Mouse (Mus musculus): Measurements from ENCODE around the gene Tbl3. TPM values are rescaled to one million over a fixed set of nuclear protein-coding genes. Genes with fewer than 3 reads are reported as not detected.

Tbl3 gene
- polyA plus RNA-seq, 1 experiment from 2014 or later = 34.4 TPM

GRCm38 (mm10) chr17:24650070-24650616 lies 57.3 kb downstream of the Tbl3 start, which contains the start of gene Slc9a3r2:
Gene Slc9a3r2 (minus strand): TSS chr17:24650327.
- Histone ChIP-seq H3K9me3 (replicated peaks) (no peaks in the 10 kb centered on the region), H3K27ac (peak within 1 kb of the TSS; percentile 70), H3K27me3 (peaks cover 13% of the 10 kb centered on the region; the same call in 1 of the 2 replicates), H3K36me3 (no peaks in the 10 kb centered on the region), H3K4me1 (replicated peaks) (peaks cover 42% of the 10 kb centered on the region), H3K4me3 (peak within 1 kb of the TSS; percentile 73), H3K9ac (peak within 1 kb of the TSS; percentile 76), H3K4me2 (peak within 1 kb of the TSS; percentile 96)
- ATAC-seq (replicated peaks; ENCODE audit: insufficient number of reproducible peaks, insufficient read depth, low FRiP score, low read depth) = peak; percentile 72
- 1% methylated on average over 30 of the region's 41 CpGs for WGBS

- Histone ChIP-seq H3K4me1 (replicated peaks) (peaks cover 47% of the 10 kb centered on the region), H3K27me3 (0 out of 2 replicates have a peak, but pooled peaks cover 13% of the 10 kb centered on the region), H3K36me3 (no peaks in the 10 kb centered on the region), H3K9me3 (replicated peaks) (no peaks in the 10 kb centered on the region), H3K4me2 (peak overlapping the region; percentile 96), H3K9ac (peak overlapping the region; percentile 76), H3K27ac (peak overlapping the region; percentile 70), H3K4me3 (peak overlapping the region; percentile 73)
- WGBS = 1% methylated on average over 35 of the region's 35 CpGs
- peak; percentile 44 for ATAC-seq (replicated peaks; ENCODE audit: insufficient number of reproducible peaks, insufficient read depth, low FRiP score, low read depth)
These were observed 57.8 kb downstream of the Tbl3 start for GRCm38 (mm10) chr17:24649581-24650069.

- H3K27me3 ChIP-seq = 0 out of 2 replicates have a peak, but pooled peaks cover 13% of the 10 kb centered on the region
- H3K9me3 ChIP-seq (replicated peaks) = no peaks in the 10 kb centered on the region
- H3K4me2 ChIP-seq = peak overlapping the region; percentile 96
- peak overlapping the region; percentile 76 for H3K9ac ChIP-seq
- WGBS = 70% methylated on average over 10 of the region's 10 CpGs
- H3K4me1 ChIP-seq (replicated peaks) = peaks cover 54% of the 10 kb centered on the region
- no peak for ATAC-seq (replicated peaks; ENCODE audit: insufficient number of reproducible peaks, insufficient read depth, low FRiP score, low read depth)
- H3K4me3 ChIP-seq = peak overlapping the region; percentile 73
- no peaks in the 10 kb centered on the region for H3K36me3 ChIP-seq
- peak overlapping the region; percentile 70 for H3K27ac ChIP-seq
These were observed 58.6 kb downstream of the Tbl3 start for GRCm38 (mm10) chr17:24648731-24649377.

Other genes starting within 250 kb of the Tbl3 start
- gene E4f1, start 237.3 kb downstream of the Tbl3 start, polyA plus RNA-seq (2015; fragmentation: Nextera tagmentation; extraction: Ambion mirVana) = 20.5 and 29.1 TPM in 2 replicates
- 60.5 and 63.0 TPM in 2 replicates for gene Pgp, start 237.3 kb downstream of the Tbl3 start, polyA plus RNA-seq (2015; fragmentation: Nextera tagmentation; extraction: Ambion mirVana)
- 0.18 TPM in 1 of 2 replicates, not detected in the other for gene Bricd5, start 233.8 kb downstream of the Tbl3 start, polyA plus RNA-seq (2015; fragmentation: Nextera tagmentation; extraction: Ambion mirVana)
- gene Mlst8, start 228.6 kb downstream of the Tbl3 start, polyA plus RNA-seq (2015; fragmentation: Nextera tagmentation; extraction: Ambion mirVana) = 15.2 and 18.8 TPM in 2 replicates
- gene Caskin1, start 219.1 kb downstream of the Tbl3 start, polyA plus RNA-seq (2015; fragmentation: Nextera tagmentation; extraction: Ambion mirVana) = 0.39 and 0.94 TPM in 2 replicates
- gene Traf7, start 179.7 kb downstream of the Tbl3 start, polyA plus RNA-seq (2015; fragmentation: Nextera tagmentation; extraction: Ambion mirVana) = 59.2 and 84.9 TPM in 2 replicates
- 0.97 and 1.2 TPM in 2 replicates for gene Rab26, start 173.4 kb downstream of the Tbl3 start, polyA plus RNA-seq (2015; fragmentation: Nextera tagmentation; extraction: Ambion mirVana)
- gene Pkd1, start 157.8 kb downstream of the Tbl3 start, polyA plus RNA-seq (2015; fragmentation: Nextera tagmentation; extraction: Ambion mirVana) = 12.4 and 21.1 TPM in 2 replicates
- gene Tsc2, start 75.0 kb downstream of the Tbl3 start, polyA plus RNA-seq (2015; fragmentation: Nextera tagmentation; extraction: Ambion mirVana) = 39.0 and 56.0 TPM in 2 replicates
- gene Nthl1, start 75.0 kb downstream of the Tbl3 start, polyA plus RNA-seq (2015; fragmentation: Nextera tagmentation; extraction: Ambion mirVana) = 7.7 and 10.9 TPM in 2 replicates
- 55.5 and 61.4 TPM in 2 replicates for gene Slc9a3r2, start 57.3 kb downstream of the Tbl3 start, polyA plus RNA-seq (2015; fragmentation: Nextera tagmentation; extraction: Ambion mirVana)
- gene Npw, start 49.2 kb downstream of the Tbl3 start, polyA plus RNA-seq (2015; fragmentation: Nextera tagmentation; extraction: Ambion mirVana) = 0.26 TPM in 1 of 2 replicates, not detected in the other
- 12.5 and 18.1 TPM in 2 replicates for gene Zfp598, start 38.0 kb downstream of the Tbl3 start, polyA plus RNA-seq (2015; fragmentation: Nextera tagmentation; extraction: Ambion mirVana)
- 0.44 and 3.0 TPM in 2 replicates for gene Syngr3, start 17.7 kb downstream of the Tbl3 start, polyA plus RNA-seq (2015; fragmentation: Nextera tagmentation; extraction: Ambion mirVana)
- gene Gfer, start 11.5 kb downstream of the Tbl3 start, polyA plus RNA-seq (2015; fragmentation: Nextera tagmentation; extraction: Ambion mirVana) = 26.3 and 26.8 TPM in 2 replicates
- 0.94 and 1.3 TPM in 2 replicates for gene Noxo1, start 11.4 kb downstream of the Tbl3 start, polyA plus RNA-seq (2015; fragmentation: Nextera tagmentation; extraction: Ambion mirVana)
- gene Rnf151, start 10.4 kb upstream of the Tbl3 start, polyA plus RNA-seq (2015; fragmentation: Nextera tagmentation; extraction: Ambion mirVana) = 0.13 TPM in 1 of 2 replicates, not detected in the other
- 770 and 917 TPM in 2 replicates for gene Rps2, start 10.5 kb upstream of the Tbl3 start, polyA plus RNA-seq (2015; fragmentation: Nextera tagmentation; extraction: Ambion mirVana)
- 410 and 528 TPM in 2 replicates for gene Ndufb10, start 16.8 kb upstream of the Tbl3 start, polyA plus RNA-seq (2015; fragmentation: Nextera tagmentation; extraction: Ambion mirVana)
- 1.4 and 1.6 TPM in 2 replicates for gene Rpl3l, start 20.2 kb upstream of the Tbl3 start, polyA plus RNA-seq (2015; fragmentation: Nextera tagmentation; extraction: Ambion mirVana)
- gene Msrb1, start 29.0 kb upstream of the Tbl3 start, polyA plus RNA-seq (2015; fragmentation: Nextera tagmentation; extraction: Ambion mirVana) = 21.4 and 25.6 TPM in 2 replicates
- 0.33 and 0.37 TPM in 2 replicates for gene Hs3st6, start 45.3 kb upstream of the Tbl3 start, polyA plus RNA-seq (2015; fragmentation: Nextera tagmentation; extraction: Ambion mirVana)
- not detected in 2 replicates for gene Meiob, start 96.6 kb upstream of the Tbl3 start, polyA plus RNA-seq (2015; fragmentation: Nextera tagmentation; extraction: Ambion mirVana)
- gene Hagh, start 132.5 kb upstream of the Tbl3 start, polyA plus RNA-seq (2015; fragmentation: Nextera tagmentation; extraction: Ambion mirVana) = 56.7 TPM in 2 replicates
- 39.8 and 49.1 TPM in 2 replicates for gene Fahd1, start 142.7 kb upstream of the Tbl3 start, polyA plus RNA-seq (2015; fragmentation: Nextera tagmentation; extraction: Ambion mirVana)
- 0.19 and 0.23 TPM in 2 replicates for gene Igfals, start 158.3 kb upstream of the Tbl3 start, polyA plus RNA-seq (2015; fragmentation: Nextera tagmentation; extraction: Ambion mirVana)
- gene Nubp2, start 178.7 kb upstream of the Tbl3 start, polyA plus RNA-seq (2015; fragmentation: Nextera tagmentation; extraction: Ambion mirVana) = 28.6 and 42.8 TPM in 2 replicates
- 22.7 and 30.6 TPM in 2 replicates for gene Spsb3, start 179.0 kb upstream of the Tbl3 start, polyA plus RNA-seq (2015; fragmentation: Nextera tagmentation; extraction: Ambion mirVana)
- 16.6 and 21.3 TPM in 2 replicates for gene Eme2, start 187.4 kb upstream of the Tbl3 start, polyA plus RNA-seq (2015; fragmentation: Nextera tagmentation; extraction: Ambion mirVana)
- gene Mrps34, start 187.5 kb upstream of the Tbl3 start, polyA plus RNA-seq (2015; fragmentation: Nextera tagmentation; extraction: Ambion mirVana) = 74.7 and 78.0 TPM in 2 replicates
- 32.2 and 36.5 TPM in 2 replicates for gene Nme3, start 188.8 kb upstream of the Tbl3 start, polyA plus RNA-seq (2015; fragmentation: Nextera tagmentation; extraction: Ambion mirVana)
- gene Mapk8ip3, start 229.3 kb upstream of the Tbl3 start, polyA plus RNA-seq (2015; fragmentation: Nextera tagmentation; extraction: Ambion mirVana) = 23.2 and 28.2 TPM in 2 replicates

All from heart, embryonic 15.5 days (tissue).